Mouse (Mus musculus): ENCODE results near the gene Hnrnpul1.
"Not testable (repeated sequence)": the region's sequence is repeated elsewhere in the genome, so short reads cannot be mapped to it uniquely, and the experiment has no call there.

The Hnrnpul1 gene

GRCm38 (mm10) chr7:25780753-25781152 is 26.2 kb upstream of the Hnrnpul1 start:
- DNase-seq (ENCODE audit: low read depth, low spot score): peak; percentile 84

- no peak for DNase-seq (ENCODE audit: low read depth, low spot score)
These were observed 25.5 kb upstream of the Hnrnpul1 start for GRCm38 (mm10) chr7:25780021-25780420.

- DNase-seq (ENCODE audit: low read depth, low spot score): no peak
These were observed 13.7 kb upstream of the Hnrnpul1 start for GRCm38 (mm10) chr7:25768229-25768628.

GRCm38 (mm10) chr7:25766108-25766507 is 11.6 kb upstream of the Hnrnpul1 start:
- no peak for DNase-seq (ENCODE audit: low read depth, low spot score)

GRCm38 (mm10) chr7:25764221-25764620 is 9.7 kb upstream of the Hnrnpul1 start:
- DNase-seq (ENCODE audit: low read depth, low spot score): no peak

- DNase-seq (ENCODE audit: low read depth, low spot score): no peak
These were observed 9.1 kb upstream of the Hnrnpul1 start for GRCm38 (mm10) chr7:25763678-25764077.

GRCm38 (mm10) chr7:25761354-25761753 is 6.8 kb upstream of the Hnrnpul1 start:
- DNase-seq (ENCODE audit: low read depth, low spot score): peak; percentile 19

GRCm38 (mm10) chr7:25756011-25756410 is 1.5 kb upstream of the Hnrnpul1 start:
- peak; percentile 90 for DNase-seq (ENCODE audit: low read depth, low spot score)

- DNase-seq (ENCODE audit: low read depth, low spot score): no peak
These were observed 894 bp upstream of the Hnrnpul1 start for GRCm38 (mm10) chr7:25755468-25755833.

- DNase-seq (ENCODE audit: low read depth, low spot score): no peak
These were observed 169 bp downstream of the Hnrnpul1 start for GRCm38 (mm10) chr7:25754439-25754737.

GRCm38 (mm10) chr7:25753643-25754438 is 716 bp downstream of the Hnrnpul1 start:
- peak; percentile 41 for DNase-seq (ENCODE audit: low read depth, low spot score)

- DNase-seq (ENCODE audit: low read depth, low spot score): peak; percentile 6
These were observed 1.5 kb downstream of the Hnrnpul1 start for GRCm38 (mm10) chr7:25753076-25753475.

GRCm38 (mm10) chr7:25746844-25747243 is 7.7 kb downstream of the Hnrnpul1 start:
- no peak for DNase-seq (ENCODE audit: low read depth, low spot score)

GRCm38 (mm10) chr7:25738277-25738676 is 16.3 kb downstream of the Hnrnpul1 start:
- DNase-seq (ENCODE audit: low read depth, low spot score): no peak

GRCm38 (mm10) chr7:25736920-25737319 is 17.6 kb downstream of the Hnrnpul1 start:
- peak; percentile 38 for DNase-seq (ENCODE audit: low read depth, low spot score)

- no peak for DNase-seq (ENCODE audit: low read depth, low spot score)
These were observed 19.6 kb downstream of the Hnrnpul1 start for GRCm38 (mm10) chr7:25734991-25735390.

- DNase-seq (ENCODE audit: low read depth, low spot score): no peak
These were observed 23.1 kb downstream of the Hnrnpul1 start for GRCm38 (mm10) chr7:25731294-25732055.

- peak; percentile 60 for DNase-seq (ENCODE audit: low read depth, low spot score)
These were observed 24.7 kb downstream of the Hnrnpul1 start for GRCm38 (mm10) chr7:25729862-25730261.

- DNase-seq (ENCODE audit: low read depth, low spot score): no peak
These were observed 25.2 kb downstream of the Hnrnpul1 start for GRCm38 (mm10) chr7:25729396-25729795.

GRCm38 (mm10) chr7:25727800-25728199 is 26.8 kb downstream of the Hnrnpul1 start:
- DNase-seq (ENCODE audit: low read depth, low spot score): no peak

- DNase-seq (ENCODE audit: low read depth, low spot score): no peak
These were observed 28.7 kb downstream of the Hnrnpul1 start for GRCm38 (mm10) chr7:25725886-25726285.

GRCm38 (mm10) chr7:25721776-25722175 is 32.8 kb downstream of the Hnrnpul1 start:
- not testable (repeated sequence) for DNase-seq (ENCODE audit: low read depth, low spot score)

GRCm38 (mm10) chr7:25720760-25721159 is 33.8 kb downstream of the Hnrnpul1 start:
- DNase-seq (ENCODE audit: low read depth, low spot score): no peak
